Mouse (Mus musculus) spleen, postnatal 10 days (tissue): ENCODE measurements around the gene Nhej1.

Experiments used
- DNase-seq, 2 experiments: peaks; one replicate each; pipeline ENCODE4 v3.0.0; 2021 to 2022; ENCODE audit warnings: low spot score in 2 of 2

The Nhej1 gene

DNA sequence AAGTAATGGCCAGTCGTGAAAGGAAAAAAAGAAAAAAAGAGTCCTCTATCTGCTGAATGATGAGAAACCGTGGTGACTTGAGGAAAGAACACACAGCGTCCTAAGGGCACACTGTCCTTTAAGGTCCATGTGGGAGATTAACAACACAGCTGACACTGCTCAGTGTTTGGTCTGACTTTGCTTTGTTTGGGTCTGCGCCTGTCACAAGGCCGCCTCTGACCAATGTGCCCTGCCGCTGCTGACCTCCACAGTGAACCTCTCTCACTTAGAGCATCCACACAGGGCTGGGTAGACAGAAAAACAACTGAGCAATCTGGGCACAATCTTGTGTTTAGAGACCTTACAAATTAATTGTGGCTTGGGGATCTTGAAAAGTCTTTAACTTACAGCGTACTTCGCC is 148.0 kb downstream of the Nhej1 start:
- no peak for DNase-seq

DNA sequence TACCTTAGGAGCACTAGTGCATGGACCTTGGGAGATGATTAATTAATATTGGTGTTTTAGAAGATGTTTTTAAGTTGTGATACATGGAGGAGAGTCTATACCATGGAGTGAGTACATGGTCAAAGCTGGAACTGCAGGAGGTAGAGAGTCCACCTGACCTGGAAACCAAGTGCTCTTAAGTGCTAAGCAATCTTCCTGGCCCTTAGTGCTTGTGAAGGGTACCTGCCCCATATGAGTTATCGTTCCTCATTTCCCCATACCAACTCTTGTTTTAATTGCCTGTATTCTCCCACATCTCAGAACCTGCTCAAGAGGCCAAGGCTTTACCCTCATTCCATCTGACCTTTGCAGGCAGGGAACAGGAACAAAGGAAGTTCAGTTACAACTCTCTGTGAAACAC is 149.1 kb downstream of the Nhej1 start:
- DNase-seq = no peak

DNA sequence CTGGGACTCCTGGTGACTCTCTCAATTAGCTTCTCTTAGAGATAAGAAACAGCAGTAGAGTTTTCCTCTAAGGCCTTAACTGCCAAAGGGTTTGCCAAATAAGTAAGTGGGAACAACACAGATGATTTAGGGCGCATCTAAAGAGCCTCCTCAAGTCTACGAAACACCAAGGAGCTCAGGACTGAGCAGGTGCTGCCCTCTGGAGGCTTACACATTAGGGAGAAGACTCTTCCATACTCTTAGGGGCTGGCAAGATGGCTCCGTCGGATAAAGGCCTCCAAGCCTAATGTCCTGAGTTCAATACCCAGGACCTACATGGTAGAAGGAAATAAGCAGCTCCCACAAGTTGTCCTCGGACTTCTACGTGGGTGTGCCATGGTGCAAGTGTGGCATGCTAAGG is 151.4 kb downstream of the Nhej1 start:
- no peak for DNase-seq

DNA sequence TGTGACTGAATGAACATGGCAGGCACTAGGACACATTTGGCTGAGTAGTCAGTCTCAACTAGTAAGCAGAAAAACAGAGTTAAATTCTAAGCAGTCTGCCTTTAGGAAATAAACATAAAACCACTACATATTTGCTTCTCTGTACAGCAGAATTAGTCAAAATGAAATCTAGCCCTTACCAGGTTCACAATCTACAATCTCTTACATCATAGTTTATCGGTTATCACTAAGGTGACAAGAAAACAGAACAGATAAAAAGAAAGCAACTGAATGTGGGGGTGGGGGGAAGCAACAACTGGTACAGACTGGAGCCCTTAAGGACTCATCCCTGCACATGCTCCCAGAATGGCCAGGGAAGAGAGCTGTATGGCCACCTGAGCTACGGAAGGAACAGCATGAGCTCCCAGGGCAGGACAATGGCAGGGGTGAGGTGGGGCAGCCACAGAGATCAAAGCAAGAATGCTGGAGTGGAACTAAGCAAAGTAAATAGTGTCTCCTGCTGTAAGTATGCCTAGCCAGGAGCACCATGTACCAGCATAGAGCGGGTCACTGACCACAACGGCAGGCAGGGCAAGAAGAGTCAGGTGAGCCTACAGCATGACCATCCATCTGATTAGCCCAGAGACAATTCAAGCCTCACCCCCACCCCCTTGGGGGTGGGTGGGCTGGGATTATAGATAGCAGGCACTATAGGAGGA is 153.5 kb downstream of the Nhej1 start:
- no peak for DNase-seq

DNA sequence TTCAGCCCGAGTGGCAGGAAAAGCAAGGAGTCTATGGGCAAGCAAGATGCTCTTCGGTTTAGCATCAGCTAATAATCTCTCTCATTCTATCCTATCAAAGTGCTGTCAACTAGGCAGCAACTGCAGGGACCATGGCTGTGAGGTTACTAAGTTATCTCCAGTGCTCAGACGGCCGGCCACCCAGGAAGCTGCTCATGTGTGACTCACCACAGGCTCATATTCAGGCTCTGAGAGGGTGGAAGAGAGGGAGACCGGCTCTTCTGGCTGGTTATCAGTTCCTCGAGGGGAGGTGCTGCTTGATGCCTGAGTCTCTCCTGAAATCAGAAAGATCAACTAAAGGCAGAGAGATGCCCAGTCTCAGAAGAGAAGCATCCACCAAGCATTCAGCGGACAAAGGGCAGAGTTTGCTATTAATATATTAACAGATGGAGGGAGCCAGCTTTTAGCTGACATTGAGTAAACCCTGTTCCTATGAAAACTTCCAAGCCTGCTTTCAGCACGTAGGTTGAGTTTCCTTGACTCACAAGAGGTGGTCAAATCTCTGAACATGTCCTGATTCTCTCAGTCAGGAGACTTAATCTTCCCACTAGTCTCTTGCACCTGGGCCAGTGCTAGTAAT is 156.9 kb downstream of the Nhej1 start:
- DNase-seq = no peak

DNA sequence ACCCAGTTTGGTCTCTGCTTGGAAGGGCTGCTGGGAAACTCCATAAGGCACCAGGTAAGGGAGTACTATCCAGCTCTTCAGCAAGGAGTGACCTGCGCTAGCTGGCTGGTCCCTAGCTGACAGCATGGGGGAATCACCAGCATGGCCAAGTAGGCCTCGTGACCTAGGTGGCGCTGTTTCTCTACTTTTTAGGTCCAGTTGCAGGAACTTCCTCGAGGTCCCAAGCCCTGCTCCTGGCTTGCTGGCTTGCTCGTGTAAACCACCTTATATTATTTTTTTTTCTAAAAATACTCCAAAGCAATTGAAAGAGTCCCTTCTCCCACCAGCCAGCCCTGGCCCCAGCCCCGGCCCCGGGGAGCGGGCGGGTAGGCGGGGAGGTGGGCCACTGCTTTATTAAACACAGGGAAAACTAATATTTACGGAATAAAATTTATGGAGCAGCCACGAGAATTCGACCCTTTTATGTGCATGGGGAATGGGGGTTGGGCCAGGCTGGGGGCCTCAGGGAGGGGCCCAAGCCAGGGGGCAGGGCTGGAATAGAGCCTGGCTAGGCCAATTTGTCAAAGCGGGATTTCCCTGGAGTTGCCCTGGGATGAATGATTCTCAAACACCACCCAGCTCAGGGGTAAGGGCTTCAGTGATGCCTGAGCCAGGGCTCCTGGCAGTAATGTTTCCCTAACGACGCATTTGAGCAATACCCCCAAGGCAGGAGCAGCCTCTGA is 160.3 kb downstream of the Nhej1 start:
- DNase-seq = peak in 1 of 2 experiments; percentile 68

DNA sequence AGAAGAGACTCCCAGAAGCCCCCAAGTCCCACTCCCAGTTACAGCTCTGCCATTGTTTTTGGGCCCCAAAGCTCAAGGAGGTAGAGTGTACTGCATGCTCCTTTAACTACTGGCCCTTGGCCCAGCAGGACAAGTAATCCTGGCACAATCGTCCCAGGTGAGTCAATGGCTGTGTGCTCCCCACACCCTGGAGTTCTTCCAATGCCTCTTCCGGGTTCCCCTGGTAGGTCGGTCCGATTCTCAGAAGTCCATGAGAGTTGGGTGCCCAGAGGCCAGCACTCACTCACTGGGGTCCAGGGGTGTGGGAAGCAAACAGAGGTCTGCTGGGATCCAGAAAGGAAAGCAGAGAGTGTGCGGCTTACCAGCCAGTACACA is 162.2 kb downstream of the Nhej1 start:
- no peak for DNase-seq

DNA sequence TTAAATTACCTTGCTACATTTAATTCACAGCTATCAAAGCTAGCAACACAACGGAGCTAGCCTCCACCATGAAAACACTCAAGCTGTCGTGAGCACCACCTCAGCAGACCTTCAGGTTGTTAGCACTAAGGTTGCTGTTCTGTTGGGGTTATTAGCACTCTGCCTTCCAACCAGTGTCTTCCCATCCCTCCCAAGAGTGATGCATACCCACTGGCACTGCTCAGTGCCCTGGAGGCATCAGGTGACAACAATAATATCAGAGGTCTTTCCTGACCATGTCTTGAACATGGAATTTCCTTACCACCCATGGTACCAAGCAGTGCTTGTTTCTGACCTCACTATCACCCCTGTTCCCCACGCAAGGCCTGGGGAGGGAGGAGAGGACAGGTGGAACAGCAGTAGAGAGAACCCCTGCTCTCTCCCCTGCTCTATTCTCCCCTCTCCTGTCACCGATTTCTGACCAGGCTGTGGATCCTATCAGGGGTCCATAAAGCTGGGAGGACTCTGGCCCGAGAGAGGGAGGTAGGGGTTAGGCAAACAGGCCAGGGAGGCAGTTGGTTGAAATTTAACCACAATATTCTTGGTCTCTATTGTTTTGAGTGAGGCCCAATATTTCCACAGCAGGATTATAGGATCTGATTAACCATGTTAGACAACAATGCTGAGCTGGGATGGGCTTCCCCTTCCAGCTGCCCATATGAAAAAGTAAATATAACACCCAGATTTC is 162.7 kb downstream of the Nhej1 start:
- DNase-seq = no peak

DNA sequence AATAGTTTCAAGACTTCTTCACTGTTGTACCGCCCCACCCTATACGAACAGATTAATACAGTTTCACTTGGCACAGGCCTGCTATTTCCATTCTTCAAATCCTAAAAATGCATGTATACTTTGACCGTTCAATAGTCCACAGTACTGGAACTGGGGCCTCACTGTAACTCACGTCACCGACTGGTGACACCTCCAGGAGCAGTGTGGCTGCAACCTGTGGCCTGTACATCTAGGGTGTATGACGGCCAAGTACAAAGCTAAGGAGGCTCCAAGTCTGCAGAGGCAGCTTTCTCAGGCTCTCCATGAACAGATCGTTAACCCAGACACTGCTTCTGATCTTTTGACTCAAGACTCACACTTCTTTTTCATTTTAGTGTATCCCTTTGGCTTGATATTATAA is 163.3 kb downstream of the Nhej1 start:
- DNase-seq = no peak

DNA sequence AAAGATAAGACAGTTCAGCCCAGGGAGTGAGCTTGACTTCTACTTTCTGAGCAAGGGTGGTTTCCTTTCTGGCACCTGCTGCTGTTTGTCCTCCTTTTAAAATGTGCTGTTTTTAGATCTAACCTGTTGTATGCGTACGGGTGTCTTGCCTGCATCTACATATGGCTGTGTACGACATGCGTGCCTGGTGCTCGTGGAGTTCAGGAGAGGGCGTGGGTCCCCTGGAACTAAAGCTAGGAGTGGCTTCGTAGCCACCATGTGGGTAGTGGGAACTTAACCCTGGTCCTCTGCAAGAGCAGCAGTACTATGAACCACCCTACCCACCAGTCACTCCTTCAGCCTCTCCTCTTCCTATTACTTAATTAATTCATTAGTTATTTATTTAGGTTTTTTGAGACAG is 164.9 kb downstream of the Nhej1 start:
- DNase-seq = no peak

DNA sequence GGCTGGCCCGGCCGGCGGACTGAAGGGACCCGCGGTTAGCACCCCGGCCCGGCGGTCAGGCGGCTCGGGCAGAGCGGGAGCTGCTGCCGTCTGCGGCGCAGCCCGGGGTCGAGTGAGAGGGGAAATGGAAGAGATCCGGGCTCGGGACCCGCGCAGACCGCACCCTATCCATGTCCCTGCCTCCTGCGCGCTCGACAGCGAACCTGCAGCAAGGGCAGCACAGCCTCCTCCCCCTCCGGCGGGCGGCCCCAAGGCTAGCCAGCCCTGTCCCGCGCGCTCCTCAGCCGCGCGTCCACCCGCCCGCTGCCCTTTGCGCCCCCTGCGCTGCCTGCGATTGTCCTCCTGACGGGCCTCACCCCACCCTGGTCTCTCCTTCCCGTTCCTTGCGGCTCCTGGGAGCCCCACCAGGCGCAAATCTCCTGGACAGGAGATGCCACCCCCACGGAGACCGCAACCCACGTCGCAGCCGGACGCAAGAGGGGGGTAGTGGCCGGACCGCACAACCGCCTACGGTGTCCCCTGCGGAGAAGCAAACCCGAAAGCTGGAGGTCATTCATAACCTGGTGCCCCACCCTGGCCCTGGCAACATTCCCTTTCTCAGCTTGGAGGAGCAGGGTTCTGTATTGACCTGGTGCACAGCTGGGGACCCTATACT is 173.3 kb downstream of the Nhej1 start, which contains the start of gene Ihh:
Gene Ihh, minus strand, starts transcription at position 117 of the 655 bp plus-strand sequence.
- DNase-seq = no peak

DNA sequence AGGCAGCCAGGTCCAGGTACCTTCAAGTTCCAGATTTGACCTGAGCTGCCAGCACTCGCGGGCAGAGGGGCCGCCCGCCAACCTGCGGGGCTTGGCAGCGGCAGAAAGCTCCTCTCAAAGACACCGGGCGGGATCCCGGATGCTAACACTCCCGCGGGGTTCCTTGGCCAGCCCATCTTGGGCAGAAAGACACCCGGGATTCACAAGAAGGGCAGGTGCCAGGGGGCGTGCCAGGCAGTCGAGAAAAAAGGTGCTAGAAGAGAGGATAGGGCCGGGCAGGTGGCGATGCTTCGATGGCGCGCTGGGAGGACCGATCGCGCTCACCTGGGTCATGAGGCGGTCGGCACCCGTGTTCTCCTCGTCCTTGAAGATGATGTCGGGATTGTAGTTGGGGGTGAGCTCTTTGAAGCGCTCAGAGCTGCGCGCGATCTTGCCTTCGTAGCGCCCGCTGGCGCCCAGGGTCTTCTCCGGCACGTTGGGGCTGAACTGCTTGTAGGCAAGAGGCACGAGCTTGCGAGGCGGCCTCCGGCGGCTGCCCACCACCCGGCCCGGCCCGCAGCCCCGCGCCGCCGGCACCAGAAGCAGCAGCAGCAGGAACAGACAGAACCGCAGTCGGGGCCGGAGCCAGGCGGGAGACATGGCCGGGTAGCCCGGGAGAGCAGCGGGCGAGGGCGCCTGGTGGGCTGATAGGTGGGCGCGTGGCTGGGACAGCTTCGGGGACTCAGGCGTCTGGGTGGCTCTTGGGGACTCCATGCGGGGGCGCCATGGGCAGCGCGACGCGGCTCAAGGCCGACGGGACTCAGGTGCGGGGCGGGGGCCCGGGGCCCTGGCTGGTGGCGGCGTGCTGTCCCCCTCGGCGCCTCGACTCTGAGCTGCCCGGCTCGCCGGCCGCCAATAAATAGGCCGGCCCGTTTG is 174.2 kb downstream of the Nhej1 start:
- DNase-seq = no peak

DNA sequence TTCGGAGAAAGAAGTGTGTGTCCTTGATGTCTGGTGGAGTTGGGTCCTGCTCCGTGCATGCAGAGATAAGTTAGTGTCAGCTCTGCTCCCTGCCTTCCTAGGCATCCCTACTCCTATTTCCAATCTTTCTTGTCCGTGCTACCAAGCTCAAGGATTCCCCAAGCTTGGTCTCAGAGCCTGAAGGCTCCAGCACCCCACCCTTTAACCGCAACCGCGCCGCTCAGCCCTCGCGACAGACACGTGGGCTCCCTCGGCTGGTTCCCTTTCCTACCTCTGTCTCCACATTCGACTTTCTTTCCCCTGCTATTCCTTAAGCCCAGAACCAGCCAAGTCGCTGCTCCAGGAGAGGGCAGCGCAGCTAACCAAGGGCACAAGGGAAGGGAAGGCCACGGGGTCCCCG is 174.9 kb downstream of the Nhej1 start:
- no peak for DNase-seq

DNA sequence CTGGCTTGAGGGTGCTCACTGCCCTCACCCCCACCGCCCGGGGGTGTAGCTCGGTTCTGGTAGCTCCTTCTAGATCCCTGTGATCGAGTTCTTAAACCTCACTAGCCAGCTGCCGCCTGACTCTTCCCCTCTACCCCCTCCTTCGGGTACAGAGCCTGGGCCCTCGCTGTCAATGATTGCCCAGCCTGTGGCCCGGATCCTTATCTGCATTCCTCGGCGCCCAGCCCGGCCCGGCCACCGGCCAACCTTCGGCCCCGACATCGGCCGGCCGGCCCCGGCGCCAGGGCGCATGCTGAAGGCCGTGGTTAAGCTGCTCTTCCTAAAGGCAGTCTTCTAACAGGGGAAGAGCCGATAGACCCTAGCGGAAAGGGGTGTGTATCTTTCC is 175.3 kb downstream of the Nhej1 start:
- no peak for DNase-seq

DNA sequence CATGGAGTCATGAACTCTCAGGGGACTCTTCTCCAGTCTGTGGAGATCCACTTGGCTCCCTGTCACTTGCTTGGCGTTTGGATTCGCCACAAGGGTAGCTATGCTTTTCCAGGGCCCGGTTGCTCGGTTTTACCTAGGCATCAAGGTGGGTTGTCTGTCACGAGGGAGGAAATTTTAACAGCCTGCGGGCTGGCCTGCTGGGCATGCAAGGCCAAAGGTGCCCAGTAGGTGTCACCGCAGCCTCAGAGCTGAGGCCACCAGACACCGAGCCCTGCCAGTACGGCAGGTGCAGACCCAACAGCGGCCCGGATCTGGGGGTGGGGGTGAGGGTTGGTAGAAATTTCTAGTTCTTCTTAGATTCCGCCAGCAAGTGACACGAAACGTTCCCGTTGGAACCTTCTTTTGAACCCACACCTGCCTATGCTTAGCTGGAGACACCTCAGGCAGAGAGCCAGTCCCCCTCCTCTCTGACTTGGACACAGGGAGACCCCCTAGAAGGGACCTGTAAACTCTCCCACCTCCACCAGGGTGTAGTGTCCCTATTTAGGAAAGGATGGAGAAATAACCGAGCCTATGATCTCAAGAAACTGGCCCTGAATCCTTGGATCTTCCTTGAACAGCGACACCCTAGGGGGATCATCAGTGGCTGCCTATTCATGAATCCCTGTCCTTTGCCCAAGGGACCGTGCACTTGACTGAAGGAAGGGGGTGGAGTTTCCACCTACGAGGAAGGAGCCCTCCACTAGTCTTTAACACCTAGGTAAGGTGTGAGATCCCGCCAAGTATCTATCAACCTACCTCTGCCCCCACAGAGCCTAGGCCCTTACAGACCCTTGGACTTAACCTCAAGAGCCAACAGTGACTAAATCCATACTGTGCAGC is 176.0 kb downstream of the Nhej1 start:
- peak; percentile 32 to 64 for DNase-seq

DNA sequence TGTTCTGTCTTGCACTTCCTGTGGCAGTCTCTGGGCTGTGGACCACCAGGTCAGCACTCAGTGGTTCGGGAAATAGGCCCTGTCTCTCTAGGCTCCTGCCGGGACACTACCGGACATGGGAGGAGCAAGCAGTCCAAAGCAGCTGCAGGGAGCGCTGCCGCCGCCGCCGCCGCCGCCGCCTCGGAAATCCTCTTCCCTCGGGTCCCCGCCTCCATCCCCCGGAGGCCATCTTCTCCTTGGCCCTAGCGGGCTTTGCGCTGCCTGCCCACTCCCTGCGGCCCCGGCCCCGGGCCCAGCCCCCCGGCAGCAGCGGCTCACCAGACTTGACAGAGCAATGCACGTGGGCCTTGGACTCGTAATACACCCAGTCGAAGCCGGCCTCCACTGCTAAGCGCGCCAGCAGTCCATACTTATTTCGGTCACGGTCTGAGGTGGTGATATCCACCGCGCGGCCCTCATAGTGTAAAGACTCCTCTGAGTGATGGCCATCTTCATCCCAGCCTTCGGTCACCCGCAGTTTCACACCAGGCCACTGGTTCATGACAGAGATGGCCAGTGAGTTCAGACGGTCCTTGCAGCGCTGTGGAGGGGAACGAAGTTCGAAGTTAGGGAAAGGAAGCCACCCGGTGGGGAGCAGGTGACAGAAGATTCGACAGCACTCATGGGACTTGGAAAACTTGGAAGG is 176.9 kb downstream of the Nhej1 start:
- DNase-seq = no peak

DNA sequence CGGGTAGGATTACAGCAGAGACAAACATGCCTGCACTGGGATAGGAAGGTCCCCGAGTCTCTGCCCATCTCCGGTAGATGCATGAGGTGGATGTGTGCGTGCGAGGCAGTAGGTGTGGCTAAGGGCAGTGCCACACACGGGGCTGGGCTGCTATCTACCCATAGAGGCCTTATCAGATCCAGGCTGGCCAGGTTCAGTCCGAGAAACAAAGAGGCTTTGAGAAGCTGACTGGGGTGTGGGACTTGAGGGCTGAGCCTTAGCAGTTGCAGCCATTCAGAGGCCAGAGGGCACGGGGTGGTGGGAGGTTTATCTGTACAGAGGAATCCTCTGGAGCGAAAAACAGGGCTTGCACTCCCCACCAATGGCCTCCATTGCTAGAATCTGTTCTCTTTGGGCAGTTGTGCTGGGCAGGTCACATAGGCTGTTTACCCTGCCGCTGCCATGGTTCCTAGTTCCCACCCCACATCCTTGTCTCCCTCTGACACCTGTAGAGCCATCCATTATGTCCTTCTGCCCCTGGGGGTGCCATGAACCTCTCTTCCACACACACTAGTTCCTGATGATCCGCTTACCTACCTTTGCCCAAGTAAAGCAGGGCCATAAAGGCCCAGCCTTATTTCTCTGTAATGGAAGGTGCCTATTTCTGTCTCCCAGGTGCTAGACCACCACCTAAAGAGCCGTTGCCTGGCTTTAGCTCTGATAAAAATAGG is 183.2 kb downstream of the Nhej1 start:
- no peak for DNase-seq

DNA sequence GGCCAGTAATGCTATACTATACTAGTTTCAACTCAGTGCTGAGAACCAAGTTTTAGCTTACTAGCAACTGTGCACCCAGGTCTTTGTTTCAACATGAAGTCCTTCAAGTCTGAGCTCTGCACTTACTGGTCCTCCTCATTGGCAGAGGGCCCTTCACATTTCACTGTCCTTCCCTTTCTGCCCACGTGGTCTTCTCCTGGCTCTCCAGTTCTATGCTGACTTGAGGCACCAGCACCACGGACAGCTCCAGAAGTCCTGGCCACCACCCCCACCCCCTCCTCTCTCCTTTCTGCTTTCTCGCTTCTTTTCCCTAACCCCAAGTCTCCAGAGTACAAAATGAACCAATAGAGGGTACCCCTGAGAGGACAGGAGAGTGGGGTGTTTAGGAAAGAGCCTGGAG is 185.2 kb downstream of the Nhej1 start:
- no peak for DNase-seq
